24 mouse cellular contexts compared by ENCODE assay signal in the genomic region with DNA sequence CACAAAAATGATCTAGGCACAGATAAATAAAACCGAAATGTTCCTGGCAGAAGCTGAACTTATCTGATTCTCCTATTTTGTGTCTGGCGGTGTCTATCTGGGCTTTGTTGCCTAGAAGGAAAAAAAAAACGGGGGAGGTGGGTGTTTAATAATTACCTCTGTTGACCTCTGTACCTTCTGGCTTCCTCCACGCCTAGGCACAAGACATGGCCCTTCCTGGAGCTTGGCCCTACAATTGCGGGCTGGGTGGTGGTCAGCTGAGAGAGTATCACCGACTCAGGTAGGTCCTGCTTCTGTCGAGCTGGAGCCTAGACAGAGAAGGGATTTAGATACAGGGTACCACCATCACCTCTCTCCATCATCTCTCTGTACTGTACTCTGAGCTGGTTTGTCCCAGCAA. TPM values are rescaled to one million over a fixed set of nuclear protein-coding genes. Genes with fewer than 3 reads are reported as not detected.
DNase-seq lines count a peak whose midpoint lies in the region; ATAC-seq lines count a peak whose summit lies in the region.
"Had no signal": no experiment of that assay in that cellular context is flagged by ENCODE, and none has a peak within 500 bp of the region (broad histone marks: within the 10 kb centered on the region; RNA-seq: fewer than 3 reads in every experiment).

No protein-coding gene starts in this region.

- no peak overlapping the region for H3K4me3 ChIP-seq in heart, embryonic 12.5 days
- peak overlapping the region; percentile 37 for H3K4me3 ChIP-seq in intestine, embryonic 16.5 days (ENCODE audit: low read length)
- no peak overlapping the region for H3K4me3 ChIP-seq in kidney, embryonic 14.5 days (ENCODE audit: low read length)
- H3K4me3 ChIP-seq: hindbrain, embryonic 15.5 days had no signal

- intact Hi-C loops in heart, postnatal 10 days (cut with DNase I), result no loop called here

- H3K9me3 ChIP-seq in heart, embryonic 12.5 days (replicated peaks), result no peaks in the 10 kb centered on the region
- no peaks in the 10 kb centered on the region for H3K9me3 ChIP-seq in intestine, embryonic 16.5 days (ENCODE audit: control insufficient read depth, low read length)
- H3K9me3 ChIP-seq in kidney, embryonic 14.5 days (ENCODE audit: control insufficient read depth, low read length), result no peaks in the 10 kb centered on the region
- H3K9me3 ChIP-seq: hindbrain, embryonic 15.5 days had no signal

- no peak overlapping the region for H3K4me2 ChIP-seq in heart, embryonic 12.5 days
- peak overlapping the region; percentile 50 for H3K4me2 ChIP-seq in intestine, embryonic 16.5 days (ENCODE audit: low read depth, low read length)
- no peak overlapping the region for H3K4me2 ChIP-seq in kidney, embryonic 14.5 days (replicated peaks; ENCODE audit: low read depth, low read length)
- H3K4me2 ChIP-seq: hindbrain, embryonic 15.5 days had no signal

- DNase-seq in heart, postnatal 10 days, result no peak
- DNase-seq in kidney, postnatal 36 days, result peak; percentile 79 to 83
- DNase-seq in layer of hippocampus, postnatal 14 days (ENCODE audit: low spot score in 2 of 2), result no peak
- DNase-seq in adrenal gland, adult 18-20 months (ENCODE audit: low spot score in 2 of 2), result no peak
- DNase-seq: cerebellum, adult 9-10 months; heart, postnatal 36 days; layer of hippocampus, postnatal 36 days; lung, adult 2 months; lung, postnatal 4 days; right cerebral cortex, postnatal 14 days had no signal

- WGBS in heart, embryonic 12.5 days, result 59% methylated on average over 7 of the region's 7 CpGs
- 49% methylated on average over 7 of the region's 7 CpGs for WGBS in intestine, embryonic 16.5 days
- WGBS in kidney, embryonic 14.5 days, result 55% methylated on average over 7 of the region's 7 CpGs

- no peak overlapping the region for H3K9ac ChIP-seq in heart, embryonic 12.5 days
- peak overlapping the region; percentile 54 for H3K9ac ChIP-seq in intestine, embryonic 16.5 days (ENCODE audit: low read depth, low read length)
- H3K9ac ChIP-seq in kidney, embryonic 14.5 days (ENCODE audit: low read depth, low read length), result no peak overlapping the region
- H3K9ac ChIP-seq: hindbrain, embryonic 15.5 days had no signal

- H3K27ac ChIP-seq in heart, embryonic 12.5 days (ENCODE audit: poor library complexity, severe bottlenecking), result 0 out of 2 replicates have a peak overlapping the region, but pooled peaks have one; percentile 30
- peak overlapping the region; percentile 91 for H3K27ac ChIP-seq in intestine, embryonic 16.5 days (ENCODE audit: low read length)
- peak overlapping the region; percentile 48 for H3K27ac ChIP-seq in kidney, embryonic 14.5 days (ENCODE audit: low read depth, low read length)
- H3K27ac ChIP-seq: hindbrain, embryonic 15.5 days had no signal

- H3K36me3 ChIP-seq in heart, embryonic 12.5 days, result no peaks in the 10 kb centered on the region
- no peaks in the 10 kb centered on the region for H3K36me3 ChIP-seq in intestine, embryonic 16.5 days (ENCODE audit: control insufficient read depth, insufficient read depth, low read length)
- H3K36me3 ChIP-seq in kidney, embryonic 14.5 days (ENCODE audit: control insufficient read depth, insufficient read depth, low read length), result no peaks in the 10 kb centered on the region
- H3K36me3 ChIP-seq: hindbrain, embryonic 15.5 days had no signal

- H3K27me3 ChIP-seq in heart, embryonic 12.5 days (replicated peaks), result 0 out of 2 replicates have a peak, but pooled peaks cover 6% of the 10 kb centered on the region
- no peaks in the 10 kb centered on the region for H3K27me3 ChIP-seq in intestine, embryonic 16.5 days (replicated peaks; ENCODE audit: control insufficient read depth, insufficient read depth, low read length)
- no peaks in the 10 kb centered on the region for H3K27me3 ChIP-seq in kidney, embryonic 14.5 days (ENCODE audit: control insufficient read depth, insufficient read depth, low read length)
- H3K27me3 ChIP-seq: hindbrain, embryonic 15.5 days had no signal

- ATAC-seq in heart, embryonic 12.5 days (ENCODE audit: insufficient number of reproducible peaks, low FRiP score), result no peak
- peak; percentile 78 for ATAC-seq in intestine, embryonic 16.5 days
- ATAC-seq in kidney, embryonic 14.5 days (ENCODE audit: low FRiP score, low TSS enrichment), result no peak
- no peak for ATAC-seq in erythroid progenitor cell, adult 5-6 weeks (replicated peaks; ENCODE audit: low FRiP score, poor library complexity, severe bottlenecking)
- ATAC-seq: forebrain, embryonic 16.5 days; midbrain, embryonic 16.5 days had no signal

- peaks cover 11% of the 10 kb centered on the region for H3K4me1 ChIP-seq in heart, embryonic 12.5 days (replicated peaks)
- peaks cover 14% of the 10 kb centered on the region for H3K4me1 ChIP-seq in intestine, embryonic 16.5 days (ENCODE audit: control insufficient read depth, insufficient read depth, low read length)
- H3K4me1 ChIP-seq in kidney, embryonic 14.5 days (ENCODE audit: control insufficient read depth, insufficient read depth, low read length), result peaks cover 18% of the 10 kb centered on the region

RNA-seq across cellular contexts. Expression of a gene that starts 0.3 kb away (rescaled TPM):
- polyA plus RNA-seq in heart, embryonic 12.5 days (2016; fragmentation: Nextera tagmentation; extraction: Ambion mirVana), result 0.59 and 0.73 TPM in 2 replicates
- total RNA-seq in heart, postnatal 10 days (2021), result not detected
- 126 and 165 TPM in 2 replicates for polyA plus RNA-seq in intestine, embryonic 16.5 days (2015; fragmentation: Nextera tagmentation; extraction: Ambion mirVana)
- 4.1 and 4.6 TPM in 2 replicates for polyA plus RNA-seq in kidney, embryonic 14.5 days (2014; fragmentation: Nextera tagmentation; extraction: Ambion mirVana)
- not detected in 2 replicates for total RNA-seq in erythroid progenitor cell, adult 5-6 weeks (2015; ENCODE audit: low replicate concordance)
- total RNA-seq in erythroid progenitor cell, adult 5-6 weeks (2017; ENCODE audit: low replicate concordance), result not detected in 2 replicates
- not detected for total RNA-seq in layer of hippocampus, postnatal 14 days (2021)
- not detected for total RNA-seq in adrenal gland, adult 18-20 months (2021)
- total RNA-seq: gastrocnemius, postnatal 4 days; heart, postnatal 36 days; layer of hippocampus, adult 18-20 months; layer of hippocampus, postnatal 36 days; left cerebral cortex, postnatal 25 days; neutrophil, adult 5-6 weeks had no signal
- polyA plus RNA-seq: cortical plate, adult 2 months; embryonic facial prominence, embryonic 11.5 days; hindbrain, embryonic 15.5 days; midbrain, embryonic 16.5 days; thymus, postnatal 0 days had no signal

RNA-seq across cellular contexts. Expression of a gene that starts 52.0 kb away (rescaled TPM):
- 37.3 and 40.0 TPM in 2 replicates for polyA plus RNA-seq in heart, embryonic 12.5 days (2016; fragmentation: Nextera tagmentation; extraction: Ambion mirVana)
- total RNA-seq in heart, postnatal 10 days (2021), result 10 to 100 TPM; 16.0 to 18.4 TPM
- polyA plus RNA-seq in intestine, embryonic 16.5 days (2015; fragmentation: Nextera tagmentation; extraction: Ambion mirVana), result 41.4 and 45.0 TPM in 2 replicates
- polyA plus RNA-seq in kidney, embryonic 14.5 days (2014; fragmentation: Nextera tagmentation; extraction: Ambion mirVana), result 40.2 and 59.9 TPM in 2 replicates
- total RNA-seq in erythroid progenitor cell, adult 5-6 weeks (2015; ENCODE audit: low replicate concordance), result 39.0 and 47.2 TPM in 2 replicates
- 56.1 and 118 TPM in 2 replicates for total RNA-seq in erythroid progenitor cell, adult 5-6 weeks (2017; ENCODE audit: low replicate concordance)
- 10 to 100 TPM; 19.4 to 20.5 TPM for total RNA-seq in layer of hippocampus, postnatal 14 days (2021)
- total RNA-seq in adrenal gland, adult 18-20 months (2021), result 10 to 100 TPM; 11.9 to 16.0 TPM

RNA-seq across cellular contexts. Expression of a gene that starts 52.2 kb away (rescaled TPM):
- 13.4 and 14.4 TPM in 2 replicates for polyA plus RNA-seq in heart, embryonic 12.5 days (2016; fragmentation: Nextera tagmentation; extraction: Ambion mirVana)
- 1 to 10 TPM; 3.8 to 4.6 TPM for total RNA-seq in heart, postnatal 10 days (2021)
- polyA plus RNA-seq in intestine, embryonic 16.5 days (2015; fragmentation: Nextera tagmentation; extraction: Ambion mirVana), result 21.1 and 22.5 TPM in 2 replicates
- 14.5 and 18.0 TPM in 2 replicates for polyA plus RNA-seq in kidney, embryonic 14.5 days (2014; fragmentation: Nextera tagmentation; extraction: Ambion mirVana)
- total RNA-seq in erythroid progenitor cell, adult 5-6 weeks (2015; ENCODE audit: low replicate concordance), result 10.5 and 17.6 TPM in 2 replicates
- total RNA-seq in erythroid progenitor cell, adult 5-6 weeks (2017; ENCODE audit: low replicate concordance), result 14.1 and 16.3 TPM in 2 replicates
- 1 to 10 TPM; 7.1 to 7.2 TPM for total RNA-seq in layer of hippocampus, postnatal 14 days (2021)
- total RNA-seq in adrenal gland, adult 18-20 months (2021), result 1 to 10 TPM; 5.2 to 6.9 TPM

Comparison
In these comparisons a context has a peak if more than half of its experiments do, and no peak if none do; other contexts are left out.
1. H3K27ac ChIP-seq: peak in every context shown above with its lines; median percentile 91 in intestine, embryonic 16.5 days; 48 in kidney, embryonic 14.5 days; 30 in heart, embryonic 12.5 days.
2. DNase-seq: peak in kidney, postnatal 36 days (2 of 2); none in heart, postnatal 10 days (0 of 2), layer of hippocampus, postnatal 14 days (0 of 2) and adrenal gland, adult 18-20 months (0 of 2).